Mouse (Mus musculus) spleen, adult 2 months (tissue): ENCODE measurements at regions not wholly inside any gene's neighbourhood (a gene's known extent, or its start where the extent isn't known, plus 50 kb on each side); places are given as distances from the start of the nearest gene placed in this dataset.
A peak's percentile ranks its signal among the peaks of the same experiment; 100 is the strongest.

Experiments used
- DNase-seq, 2 experiments: peaks; one replicate each; pipeline versions ENCODE4 v3.0.0 to v3.0.0-alpha.2; 2012 to 2021; ENCODE audit warnings: low spot score in 2 of 2, low read depth in 1 of 2
- H3K27ac ChIP-seq: fragments of 200-500 bp; 2 replicates; pipeline ENCODE4 v1.5.1; 2012; ENCODE audit warnings: low read length, inconsistent platforms; ENCODE audit not compliant: insufficient read depth
- H3K27me3 ChIP-seq: fragments of 200-500 bp; 2 replicates; pipeline ENCODE4 v1.6.1; 2012; ENCODE audit warnings: mild to moderate bottlenecking, moderate library complexity, low read length, inconsistent platforms; ENCODE audit not compliant: control insufficient read depth, insufficient read depth
- H3K36me3 ChIP-seq: fragments of 200-500 bp; 2 replicates; pipeline ENCODE4 v1.6.1; 2012; ENCODE audit warnings: mild to moderate bottlenecking, low read length, inconsistent platforms; ENCODE audit not compliant: control insufficient read depth, insufficient read depth
- H3K4me1 ChIP-seq: fragments of 200-500 bp; 2 replicates; pipeline ENCODE4 v1.6.1; 2011; ENCODE audit warnings: inconsistent platforms; ENCODE audit not compliant: control insufficient read depth, insufficient read depth, insufficient read length
- H3K4me3 ChIP-seq: fragments of 200-500 bp; 2 replicates; pipeline ENCODE4 v1.5.1; 2011; ENCODE audit warnings: mild to moderate bottlenecking, inconsistent platforms; ENCODE audit not compliant: insufficient read depth, insufficient read length; ENCODE audit errors: extremely low read depth
- CTCF ChIP-seq: fragments of 200-500 bp; IDR thresholded peaks from 2 replicates; pipeline ENCODE4 v1.5.1; 2011; ENCODE audit warnings: mild to moderate bottlenecking, inconsistent platforms; ENCODE audit not compliant: insufficient read depth, insufficient read length, insufficient replicate concordance; ENCODE audit errors: extremely low read depth
- POLR2A ChIP-seq: fragments of 200-500 bp; IDR thresholded peaks from 2 replicates; pipeline ENCODE4 v1.6.1; 2011; ENCODE audit warnings: low read depth, low read length, inconsistent platforms
- WGBS: fragments of 180-500 bp; shearing (Covaris S2); methylation state at CpG from one replicate; pipeline ENCODE4 v1.1.7; 2018; 5-methylcytosine and 5-hydroxymethylcytosine counted together

GRCm38 (mm10) chr19:37809666-37810065, 112.1 kb downstream of the Cyp26a1 start:
- no peaks in the 10 kb centered on the region for H3K36me3 ChIP-seq
- 54% methylated on average over 11 of the region's 11 CpGs for WGBS
- TF ChIP-seq CTCF (no peak), POLR2A (no peak)
- no peak overlapping the region for H3K4me3 ChIP-seq
- no peaks in the 10 kb centered on the region for H3K27me3 ChIP-seq
- peaks cover 7% of the 10 kb centered on the region; the same call in 1 of the 2 replicates for H3K4me1 ChIP-seq
- DNase-seq: no peak
- H3K27ac ChIP-seq: no peak overlapping the region

GRCm38 (mm10) chr19:37814089-37815073, 116.8 kb downstream of the Cyp26a1 start:
- peak overlapping the region; percentile 7; the same call in 1 of the 2 replicates for H3K4me3 ChIP-seq
- no peaks in the 10 kb centered on the region for H3K27me3 ChIP-seq
- TF ChIP-seq CTCF: no peak
- no peak for TF ChIP-seq POLR2A
- peak; percentile 23 to 51 for DNase-seq
- no peak overlapping the region for H3K27ac ChIP-seq
- WGBS: 16% methylated on average over 19 of the region's 19 CpGs
- no peaks in the 10 kb centered on the region for H3K36me3 ChIP-seq
- peaks cover 7% of the 10 kb centered on the region; the same call in 1 of the 2 replicates for H3K4me1 ChIP-seq

GRCm38 (mm10) chr19:37815627-37816026, 118.0 kb downstream of the Cyp26a1 start:
- TF ChIP-seq POLR2A (no peak), CTCF (no peak)
- 57% methylated on average over 2 of the region's 2 CpGs for WGBS
- Histone ChIP-seq H3K27me3 (no peaks in the 10 kb centered on the region), H3K27ac (no peak overlapping the region), H3K4me1 (peaks cover 7% of the 10 kb centered on the region; the same call in 1 of the 2 replicates), H3K36me3 (no peaks in the 10 kb centered on the region), H3K4me3 (no peak overlapping the region)
- no peak for DNase-seq

- Histone ChIP-seq H3K4me3 (no peak overlapping the region), H3K27me3 (no peaks in the 10 kb centered on the region), H3K36me3 (no peaks in the 10 kb centered on the region), H3K27ac (no peak overlapping the region), H3K4me1 (no peaks in the 10 kb centered on the region)
- WGBS: 13% methylated on average over 3 of the region's 3 CpGs
- TF ChIP-seq CTCF (no peak), POLR2A (no peak)
- no peak for DNase-seq
Observed at GRCm38 (mm10) chr19:37821243-37821642, 123.6 kb downstream of the Cyp26a1 start.

DNA sequence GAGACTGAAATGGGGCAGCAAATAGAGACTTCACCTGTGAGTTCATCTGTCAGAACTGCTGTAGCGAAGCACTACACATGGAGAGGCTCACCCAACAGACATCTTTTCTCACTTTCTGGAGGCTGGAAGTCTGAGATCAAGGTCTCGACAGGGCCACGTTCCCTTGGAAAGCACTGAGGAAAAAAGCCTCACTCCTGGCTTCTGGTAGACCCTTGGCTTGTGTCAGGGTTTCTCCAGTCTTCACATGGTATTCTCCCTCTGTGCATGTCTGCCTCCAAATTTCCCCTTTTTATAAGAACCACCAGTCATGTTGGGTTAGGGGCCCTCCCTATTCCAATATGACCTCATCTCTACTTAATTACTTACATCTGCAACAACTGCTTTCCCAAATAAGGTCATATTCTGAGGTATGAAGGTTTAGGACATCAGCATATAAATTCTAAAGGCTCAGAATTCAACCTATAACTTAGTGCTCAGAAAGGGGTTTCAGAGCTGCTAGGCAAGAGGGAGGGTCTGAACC, 124.1 kb downstream of the Cyp26a1 start:
- Histone ChIP-seq H3K27me3 (no peaks in the 10 kb centered on the region), H3K4me1 (no peaks in the 10 kb centered on the region), H3K27ac (no peak overlapping the region), H3K4me3 (no peak overlapping the region), H3K36me3 (no peaks in the 10 kb centered on the region)
- no peak for DNase-seq
- 88% methylated on average over 3 of the region's 3 CpGs for WGBS
- no peak for TF ChIP-seq CTCF
- no peak for TF ChIP-seq POLR2A

DNA sequence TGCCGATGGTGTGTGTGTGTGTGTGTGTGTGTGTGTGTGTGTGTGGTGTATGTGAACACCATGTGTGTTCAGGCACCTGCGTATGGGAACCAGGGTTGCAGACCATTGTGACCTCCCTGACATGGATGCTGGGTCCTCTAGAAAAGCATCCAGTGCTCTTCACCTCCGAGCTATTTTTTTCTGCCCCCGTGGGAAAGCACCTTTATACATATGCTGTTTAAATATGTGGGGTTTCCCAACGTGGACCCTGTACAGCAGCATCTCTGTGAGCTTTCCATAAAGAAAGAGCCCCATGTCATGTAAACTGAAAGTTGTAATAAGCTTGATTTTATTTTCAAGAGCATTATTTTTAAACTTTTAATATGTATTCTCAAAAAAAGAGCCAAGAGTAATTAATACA, 126.6 kb downstream of the Cyp26a1 start:
- H3K36me3 ChIP-seq: no peaks in the 10 kb centered on the region
- whole genome bisulfite sequencing: 81% methylated on average over 5 of the region's 5 CpGs
- H3K4me1 ChIP-seq: no peaks in the 10 kb centered on the region
- H3K27me3 ChIP-seq: no peaks in the 10 kb centered on the region
- DNase-seq: no peak
- TF ChIP-seq POLR2A: no peak
- no peak for TF ChIP-seq CTCF
- H3K4me3 ChIP-seq: no peak overlapping the region
- H3K27ac ChIP-seq: no peak overlapping the region

DNA sequence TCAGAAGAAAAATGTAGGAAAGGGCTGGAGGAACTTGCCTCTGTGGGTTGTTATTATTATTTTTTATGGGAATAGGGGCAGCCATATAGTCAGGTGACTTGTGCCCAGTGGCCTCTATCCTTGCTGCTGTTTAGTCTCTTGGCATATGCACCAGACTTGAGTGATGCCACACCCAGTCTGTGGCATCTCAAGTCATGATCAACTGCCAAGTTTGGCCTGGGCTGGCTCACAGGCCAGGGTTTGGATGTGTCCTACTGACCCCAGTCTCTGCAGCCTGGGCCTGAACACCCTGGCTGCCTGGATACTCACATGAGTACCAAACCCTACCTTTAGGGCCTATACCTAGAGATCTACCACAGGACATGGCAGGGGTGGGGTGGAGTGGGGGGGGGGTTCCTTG, 133.8 kb downstream of the Cyp26a1 start:
- H3K36me3 ChIP-seq: no peaks in the 10 kb centered on the region

More for the DNA sequence above, 133.8 kb downstream of the Cyp26a1 start:
- Histone ChIP-seq H3K4me3 (no peak overlapping the region), H3K27me3 (no peaks in the 10 kb centered on the region), H3K4me1 (no peaks in the 10 kb centered on the region), H3K27ac (no peak overlapping the region)
- TF ChIP-seq CTCF: no peak
- TF ChIP-seq POLR2A: no peak
- DNase-seq: no peak
